Mouse (Mus musculus) liver, embryonic 12.5 days (tissue): ENCODE measurements around the gene Rtl5. TPM values are rescaled to one million over a fixed set of nuclear protein-coding genes. Genes with fewer than 3 reads are reported as not detected.

Source experiments
- ATAC-seq: fragments of 200-750 bp; cut with Nextera tagmentation; 2 replicates; pipeline ENCODE4 v1.8.0; 2017; ENCODE audit warnings: moderate number of reproducible peaks, mild to moderate bottlenecking, moderate library complexity
- H3K27ac ChIP-seq: fragments of 300-500 bp; sonication (generic); 2 replicates; pipeline ENCODE4 v1.5.1; 2016; ENCODE audit warnings: mild to moderate bottlenecking
- H3K27me3 ChIP-seq: fragments of 300-500 bp; sonication (generic); replicated peaks from 2 replicates; pipeline ENCODE4 v1.6.1; 2016; ENCODE audit warnings: mild to moderate bottlenecking, moderate library complexity
- H3K36me3 ChIP-seq: fragments of 300-500 bp; sonication (generic); 2 replicates; pipeline ENCODE4 v1.6.1; 2016; ENCODE audit warnings: mild to moderate bottlenecking, moderate library complexity
- H3K4me1 ChIP-seq: fragments of 300-500 bp; sonication (generic); 2 replicates; pipeline ENCODE4 v1.6.1; 2016
- H3K4me2 ChIP-seq: fragments of 300-500 bp; sonication (generic); 2 replicates; pipeline ENCODE4 v1.6.1; 2016; ENCODE audit warnings: mild to moderate bottlenecking, moderate library complexity
- H3K4me3 ChIP-seq: fragments of 300-500 bp; sonication (generic); 2 replicates; pipeline ENCODE4 v1.5.1; 2016; ENCODE audit warnings: mild to moderate bottlenecking, moderate library complexity
- H3K9ac ChIP-seq: fragments of 300-500 bp; sonication (generic); 2 replicates; pipeline ENCODE4 v1.6.1; 2016; ENCODE audit warnings: mild to moderate bottlenecking, moderate library complexity
- H3K9me3 ChIP-seq: fragments of 300-500 bp; sonication (generic); replicated peaks from 2 replicates; pipeline ENCODE4 v1.6.1; 2016; ENCODE audit warnings: mild to moderate bottlenecking, moderate library complexity
- WGBS: fragments of 180-500 bp; shearing (Covaris S2); methylation state at CpG from one replicate; pipeline ENCODE4 v1.1.7; 2016; ENCODE audit not compliant: insufficient replicate concordance; 5-methylcytosine and 5-hydroxymethylcytosine counted together
- polyA plus RNA-seq: library from polyadenylated mRNA; unstranded; fragments of >200 nt; fragmentation: Nextera tagmentation; extraction: Ambion mirVana; gene quantifications from 2 replicates; pipeline ENCODE4 v1.2.1, GENCODE M21; 2016

Rtl5 gene
- polyA plus RNA-seq, 1 experiment from 2014 or later = 0.12 TPM

- Histone ChIP-seq H3K4me2 (no peak overlapping the region), H3K9me3 (no peaks in the 10 kb centered on the region), H3K4me1 (no peaks in the 10 kb centered on the region), H3K36me3 (no peaks in the 10 kb centered on the region), H3K27me3 (peaks cover 29% of the 10 kb centered on the region), H3K4me3 (no peak overlapping the region), H3K27ac (no peak overlapping the region), H3K9ac (no peak overlapping the region)
- ATAC-seq = no peak
- WGBS = 67% methylated on average over 10 of the region's 10 CpGs
Observed at GRCm38 (mm10) chrX:102081076-102081475, 10.0 kb upstream of the Rtl5 start.

DNA sequence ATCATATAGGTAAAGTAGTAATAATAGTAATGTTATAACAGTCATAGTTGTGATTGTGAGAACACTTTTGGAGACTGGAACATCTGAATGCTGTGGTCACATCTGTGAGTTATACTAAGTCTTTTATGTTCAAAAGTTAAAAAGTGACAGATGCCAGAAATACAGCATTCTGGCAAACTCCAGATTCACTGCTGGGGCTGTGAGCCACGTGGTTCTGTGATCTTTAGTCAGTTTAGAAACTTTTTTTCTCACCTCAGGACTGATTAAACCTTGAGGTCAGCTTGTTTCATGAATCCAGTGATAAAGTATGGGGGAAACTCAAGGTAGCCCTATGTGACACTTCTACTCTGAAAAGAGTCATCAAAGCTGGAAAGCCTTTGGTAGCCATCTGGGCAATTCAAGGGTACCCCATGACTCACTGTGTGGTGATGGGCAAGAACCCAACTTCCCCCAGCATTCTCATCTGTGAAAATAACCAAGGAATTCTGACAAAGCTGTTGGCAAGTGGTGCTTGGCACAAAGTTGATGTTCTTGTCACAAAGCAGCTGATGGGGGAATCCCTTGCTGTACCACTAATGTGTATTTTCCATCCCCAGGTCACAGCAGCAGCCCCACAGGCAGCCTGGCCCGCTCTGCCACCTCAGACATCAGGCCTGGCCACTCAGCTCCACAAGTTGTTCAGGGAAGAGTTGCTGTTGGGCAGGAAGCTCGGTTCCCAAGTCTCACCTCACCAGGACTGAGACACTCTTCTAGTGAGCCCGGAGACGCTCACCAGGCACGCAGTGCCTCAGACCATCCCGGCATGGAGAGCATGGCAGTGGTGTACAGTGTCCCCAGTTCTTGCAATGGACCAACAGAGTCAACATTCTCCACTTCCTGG is 6.0 kb upstream of the Rtl5 start:
- WGBS = 66% methylated on average over 7 of the region's 7 CpGs
- H3K4me2 ChIP-seq = no peak overlapping the region
- no peaks in the 10 kb centered on the region for H3K9me3 ChIP-seq
- H3K36me3 ChIP-seq = no peaks in the 10 kb centered on the region
- H3K4me3 ChIP-seq = no peak overlapping the region
- H3K4me1 ChIP-seq = no peaks in the 10 kb centered on the region
- no peak overlapping the region for H3K27ac ChIP-seq
- H3K27me3 ChIP-seq = peaks cover 47% of the 10 kb centered on the region
- no peak for ATAC-seq
- no peak overlapping the region for H3K9ac ChIP-seq

- H3K27ac ChIP-seq = no peak overlapping the region
- ATAC-seq = no peak
Observed at GRCm38 (mm10) chrX:102075158-102075557, 4.1 kb upstream of the Rtl5 start.

DNA sequence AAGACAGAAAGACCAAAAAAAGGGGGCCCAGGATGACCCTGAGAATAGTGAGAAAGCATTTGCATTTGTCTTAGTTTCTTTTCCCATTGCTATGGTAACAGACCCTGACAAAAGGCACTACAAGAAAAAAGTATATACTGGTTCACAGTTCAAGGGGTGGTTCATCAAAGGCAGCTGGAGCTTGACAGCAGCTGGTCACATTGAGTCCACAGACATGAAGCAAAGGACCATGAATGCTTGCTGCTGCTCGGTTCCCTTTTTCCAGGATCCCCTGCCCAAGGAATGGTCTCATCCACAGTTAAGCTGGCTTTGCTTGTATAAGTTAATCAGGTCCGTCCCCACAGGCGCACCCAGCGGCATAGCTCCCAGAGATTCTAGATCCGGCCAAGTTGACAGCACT is 3.3 kb upstream of the Rtl5 start:
- Histone ChIP-seq H3K4me1 (no peaks in the 10 kb centered on the region), H3K27ac (no peak overlapping the region), H3K27me3 (peaks cover 70% of the 10 kb centered on the region)

More at GRCm38 (mm10) chrX:102075158-102075557, 4.1 kb upstream of the Rtl5 start:
- Histone ChIP-seq H3K36me3 (no peaks in the 10 kb centered on the region), H3K9ac (no peak overlapping the region), H3K27me3 (peaks cover 62% of the 10 kb centered on the region), H3K4me3 (no peak overlapping the region), H3K9me3 (no peaks in the 10 kb centered on the region), H3K4me2 (no peak overlapping the region), H3K4me1 (no peaks in the 10 kb centered on the region)
- 83% methylated on average over 4 of the region's 4 CpGs for WGBS

GRCm38 (mm10) chrX:102073605-102074325 is 2.7 kb upstream of the Rtl5 start:
- H3K27ac ChIP-seq = no peak overlapping the region
- WGBS = 73% methylated on average over 14 of the region's 14 CpGs
- no peak overlapping the region for H3K4me3 ChIP-seq
- no peak overlapping the region for H3K4me2 ChIP-seq
- H3K9me3 ChIP-seq = no peaks in the 10 kb centered on the region
- ATAC-seq = no peak
- H3K4me1 ChIP-seq = no peaks in the 10 kb centered on the region
- H3K27me3 ChIP-seq = peaks cover 71% of the 10 kb centered on the region
- H3K9ac ChIP-seq = no peak overlapping the region
- H3K36me3 ChIP-seq = no peaks in the 10 kb centered on the region

More for the DNA sequence above, 3.3 kb upstream of the Rtl5 start:
- H3K9me3 ChIP-seq = no peaks in the 10 kb centered on the region
- H3K9ac ChIP-seq = no peak overlapping the region
- H3K36me3 ChIP-seq = no peaks in the 10 kb centered on the region
- H3K4me3 ChIP-seq = no peak overlapping the region
- H3K4me2 ChIP-seq = no peak overlapping the region
- no peak for ATAC-seq
- 74% methylated on average over 5 of the region's 5 CpGs for whole genome bisulfite sequencing

DNA sequence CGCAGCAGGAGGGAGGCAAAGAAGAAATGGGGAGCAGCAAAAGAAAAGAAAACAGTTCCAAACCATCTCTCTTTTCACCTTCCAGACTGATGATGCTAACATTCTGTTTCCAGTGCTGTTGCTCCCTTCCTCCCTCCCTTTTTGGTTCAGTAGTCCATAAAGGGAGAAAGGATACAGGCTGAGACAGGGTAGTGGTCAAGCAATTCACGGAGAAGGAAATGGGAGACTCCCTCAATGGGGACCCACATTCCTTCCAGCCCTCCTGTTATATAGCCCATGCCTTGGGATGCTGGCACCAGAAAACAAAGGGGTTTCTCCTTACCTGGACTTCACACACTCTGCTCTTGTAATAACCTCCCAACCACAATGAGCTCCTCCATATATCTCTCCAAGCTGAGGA is 413 bp upstream of the Rtl5 start:
- Histone ChIP-seq H3K4me1 (no peaks in the 10 kb centered on the region), H3K36me3 (no peaks in the 10 kb centered on the region), H3K9ac (no peak overlapping the region), H3K27me3 (peaks cover 85% of the 10 kb centered on the region), H3K4me2 (peak overlapping the region; percentile 65), H3K4me3 (peak overlapping the region; percentile 45; the same call in 1 of the 2 replicates), H3K9me3 (no peaks in the 10 kb centered on the region), H3K27ac (no peak overlapping the region)
- WGBS = 20% methylated on average over 2 of the region's 2 CpGs
- ATAC-seq = no peak

DNA sequence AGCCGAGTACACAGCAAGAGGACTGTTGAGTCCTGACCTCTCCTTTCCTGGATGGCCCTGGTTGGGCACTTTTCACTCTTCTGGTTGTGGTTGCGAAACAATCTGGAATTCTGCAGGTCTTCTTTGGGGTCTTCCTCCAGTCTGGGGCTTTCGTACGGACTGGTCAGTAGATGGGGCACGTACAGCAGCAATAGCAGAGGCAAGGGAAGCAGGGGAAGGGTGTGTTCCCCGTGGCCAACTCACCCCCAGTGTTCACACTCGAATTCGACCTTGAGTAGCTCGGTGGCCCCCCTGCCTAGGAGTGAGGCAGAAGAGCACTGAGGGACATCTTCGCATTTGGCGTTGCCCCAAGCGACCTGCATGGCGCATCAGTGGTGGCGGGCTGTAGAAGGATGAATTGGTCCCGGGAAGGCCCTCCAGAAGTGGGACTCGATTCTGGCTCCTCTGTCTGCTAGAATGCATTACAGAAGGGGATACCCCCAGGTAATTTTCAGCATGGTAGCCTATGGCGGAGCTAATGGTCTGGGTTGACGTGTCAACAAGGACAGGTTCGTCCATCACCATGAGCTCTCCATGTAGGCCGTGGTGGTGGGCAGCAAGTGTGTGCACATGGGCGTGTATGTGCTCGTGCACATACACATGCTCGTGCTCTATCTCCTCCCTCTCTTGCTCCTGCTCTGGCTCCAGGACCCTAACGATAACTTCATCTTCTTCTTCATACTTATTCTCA is 2.1 kb downstream of the Rtl5 start:
- Histone ChIP-seq H3K9ac (no peak overlapping the region), H3K4me1 (peaks cover 3% of the 10 kb centered on the region; the same call in 1 of the 2 replicates), H3K36me3 (no peaks in the 10 kb centered on the region), H3K27me3 (peaks cover 77% of the 10 kb centered on the region), H3K4me3 (no peak overlapping the region), H3K4me2 (no peak overlapping the region), H3K9me3 (no peaks in the 10 kb centered on the region), H3K27ac (no peak overlapping the region)
- 76% methylated on average over 24 of the region's 24 CpGs for WGBS
- no peak for ATAC-seq

GRCm38 (mm10) chrX:102067118-102067517 is 4.0 kb downstream of the Rtl5 start:
- Histone ChIP-seq H3K9ac (no peak overlapping the region), H3K9me3 (no peaks in the 10 kb centered on the region), H3K27me3 (peaks cover 70% of the 10 kb centered on the region), H3K27ac (no peak overlapping the region), H3K36me3 (no peaks in the 10 kb centered on the region), H3K4me3 (no peak overlapping the region), H3K4me1 (peaks cover 3% of the 10 kb centered on the region; the same call in 1 of the 2 replicates), H3K4me2 (no peak overlapping the region)
- no peak for ATAC-seq
- 64% methylated on average over 6 of the region's 6 CpGs for WGBS

DNA sequence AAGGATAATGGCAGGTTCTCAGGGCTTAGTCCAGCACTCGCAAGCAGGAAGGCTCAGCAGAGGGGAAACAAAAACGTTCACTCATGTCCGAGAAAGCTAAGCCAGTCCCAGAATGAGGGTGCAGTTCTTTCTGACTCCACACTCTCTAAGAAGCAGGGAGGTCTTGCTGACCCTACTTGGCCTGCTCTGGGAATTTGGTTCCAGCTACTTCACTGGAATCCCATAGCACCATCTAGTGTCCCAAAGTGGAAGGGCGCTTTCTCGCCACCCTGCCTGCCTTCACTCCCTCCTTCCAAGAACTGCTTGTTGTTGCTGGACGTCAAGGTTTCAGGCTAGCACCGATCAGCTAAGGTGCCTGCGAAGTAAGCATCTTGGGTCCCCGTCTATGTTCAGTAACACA is 5.0 kb downstream of the Rtl5 start:
- no peak for ATAC-seq
- Histone ChIP-seq H3K9ac (no peak overlapping the region), H3K27me3 (peaks cover 67% of the 10 kb centered on the region), H3K27ac (no peak overlapping the region), H3K4me3 (no peak overlapping the region), H3K4me2 (no peak overlapping the region), H3K36me3 (no peaks in the 10 kb centered on the region), H3K4me1 (peaks cover 3% of the 10 kb centered on the region; the same call in 1 of the 2 replicates), H3K9me3 (no peaks in the 10 kb centered on the region)
- WGBS = 20% methylated on average over 9 of the region's 9 CpGs

- Histone ChIP-seq H3K36me3 (no peaks in the 10 kb centered on the region), H3K4me2 (no peak overlapping the region), H3K9ac (no peak overlapping the region), H3K27ac (no peak overlapping the region), H3K27me3 (peaks cover 58% of the 10 kb centered on the region), H3K4me3 (no peak overlapping the region), H3K9me3 (no peaks in the 10 kb centered on the region), H3K4me1 (peaks cover 6% of the 10 kb centered on the region; the same call in 1 of the 2 replicates)
- 52% methylated on average over 4 of the region's 4 CpGs for WGBS
- no peak for ATAC-seq
Observed at GRCm38 (mm10) chrX:102065213-102065775, 5.8 kb downstream of the Rtl5 start.

- H3K4me1 ChIP-seq = peaks cover 14% of the 10 kb centered on the region
- no peaks in the 10 kb centered on the region for H3K9me3 ChIP-seq
- H3K27ac ChIP-seq = no peak overlapping the region
- no peak overlapping the region for H3K9ac ChIP-seq
- H3K27me3 ChIP-seq = peaks cover 46% of the 10 kb centered on the region
- H3K4me3 ChIP-seq = no peak overlapping the region
- no peaks in the 10 kb centered on the region for H3K36me3 ChIP-seq
- no peak for ATAC-seq
- 75% methylated on average over 3 of the region's 3 CpGs for WGBS
- no peak overlapping the region for H3K4me2 ChIP-seq
Observed at GRCm38 (mm10) chrX:102064062-102064461, 7.0 kb downstream of the Rtl5 start.
